Mouse (Mus musculus): Measurements from ENCODE around the gene Rrp1. TPM values are rescaled to one million over a fixed set of nuclear protein-coding genes. Genes with fewer than 3 reads are reported as not detected.
"Not testable (repeated sequence)": the region's sequence is repeated elsewhere in the genome, so short reads cannot be mapped to it uniquely, and the experiment has no call there.

Gene Rrp1
- polyA plus RNA-seq, 1 experiment from 2014 or later = 406 TPM

DNA sequence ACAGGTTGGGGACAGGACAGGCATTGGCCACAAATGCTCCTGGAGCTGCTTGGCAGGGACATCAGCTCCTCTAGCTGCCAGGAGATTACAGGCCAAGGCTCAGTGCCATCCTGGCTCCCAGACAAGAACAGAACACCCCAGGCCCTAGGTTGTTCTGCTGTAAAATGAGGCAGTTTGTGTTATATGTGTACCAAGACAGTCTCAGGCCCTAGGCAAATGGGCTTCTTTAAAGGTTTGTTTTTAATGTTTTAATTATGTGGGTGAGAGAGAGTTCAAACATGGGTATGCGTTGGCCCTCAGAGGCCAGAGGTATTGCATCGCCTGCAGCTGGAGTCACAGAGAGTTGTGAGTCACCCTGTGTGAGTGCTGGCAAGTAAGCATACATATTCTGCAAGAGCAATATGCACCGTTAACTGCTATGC, 52.5 kb downstream of the Rrp1 start:
- WGBS = 79% methylated on average over 3 of the region's 3 CpGs
- H3K27ac ChIP-seq (ENCODE audit: low read length) = no peak overlapping the region
- no peaks in the 10 kb centered on the region for H3K4me1 ChIP-seq (ENCODE audit: control insufficient read depth, insufficient read depth, low read length)
- H3K27me3 ChIP-seq (ENCODE audit: control insufficient read depth, insufficient read depth, low read depth, low read length) = no peaks in the 10 kb centered on the region
- no peak overlapping the region for H3K4me3 ChIP-seq (ENCODE audit: low read depth, low read length)
- ATAC-seq = no peak
- no peak overlapping the region for H3K9ac ChIP-seq (ENCODE audit: low read depth, low read length)
- no peak overlapping the region for H3K4me2 ChIP-seq (ENCODE audit: low read length)
- H3K36me3 ChIP-seq (ENCODE audit: control insufficient read depth, insufficient read depth, low read length) = no peaks in the 10 kb centered on the region
- H3K9me3 ChIP-seq (replicated peaks; ENCODE audit: control insufficient read depth, low read length, poor library complexity, severe bottlenecking) = no peaks in the 10 kb centered on the region

DNA sequence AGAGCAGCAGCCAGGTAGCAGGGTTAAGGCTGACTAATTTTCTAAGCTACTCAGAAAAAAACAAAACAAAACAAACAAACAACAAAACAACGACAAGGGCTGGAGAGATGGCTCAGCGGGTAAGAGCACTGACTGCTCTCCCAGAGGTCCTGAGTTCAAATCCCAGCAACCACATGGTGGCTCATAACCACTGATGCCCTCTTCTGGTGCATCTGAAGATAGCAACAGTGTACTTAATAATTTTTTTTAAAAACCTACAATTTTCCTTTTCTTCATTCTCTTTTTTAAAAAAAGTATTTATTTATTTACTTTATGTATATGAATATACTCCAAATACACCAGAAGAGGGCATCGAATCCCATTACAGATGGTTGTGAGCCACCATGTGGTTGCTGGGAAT, 53.8 kb downstream of the Rrp1 start:
- not testable (repeated sequence) for H3K4me3 ChIP-seq (ENCODE audit: low read depth, low read length); H3K27me3 ChIP-seq (ENCODE audit: control insufficient read depth, insufficient read depth, low read depth, low read length); H3K9ac ChIP-seq (ENCODE audit: low read depth, low read length); H3K36me3 ChIP-seq (ENCODE audit: control insufficient read depth, insufficient read depth, low read length); H3K9me3 ChIP-seq (replicated peaks; ENCODE audit: control insufficient read depth, low read length, poor library complexity, severe bottlenecking); ATAC-seq; H3K4me2 ChIP-seq (ENCODE audit: low read length); H3K27ac ChIP-seq (ENCODE audit: low read length); H3K4me1 ChIP-seq (ENCODE audit: control insufficient read depth, insufficient read depth, low read length)
- WGBS = 95% methylated on average over 3 of the region's 3 CpGs

DNA sequence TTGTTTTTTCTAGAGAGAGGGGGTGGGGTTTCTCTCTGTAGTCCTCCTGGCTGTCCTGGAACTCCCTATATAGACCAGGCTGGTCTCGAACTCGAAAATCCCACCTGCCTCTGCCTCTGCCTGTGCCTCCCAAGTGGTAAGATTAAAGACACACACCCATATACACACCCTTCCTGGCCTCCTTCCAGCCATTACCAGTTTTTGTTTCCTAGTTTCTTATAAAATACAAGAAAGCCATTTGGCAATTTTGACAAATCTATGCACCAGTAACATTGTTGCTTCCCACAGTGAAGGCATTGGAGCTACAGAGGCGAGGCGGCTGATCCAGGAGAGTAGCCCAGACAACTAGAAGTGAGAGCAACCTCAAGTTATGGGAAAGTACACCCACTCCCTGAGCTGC, 54.6 kb downstream of the Rrp1 start:
- no peak for ATAC-seq
- 91% methylated on average over 4 of the region's 4 CpGs for whole genome bisulfite sequencing
- Histone ChIP-seq H3K9ac (ENCODE audit: low read depth, low read length) (no peak overlapping the region), H3K27me3 (ENCODE audit: control insufficient read depth, insufficient read depth, low read depth, low read length) (no peaks in the 10 kb centered on the region), H3K4me1 (ENCODE audit: control insufficient read depth, insufficient read depth, low read length) (no peaks in the 10 kb centered on the region), H3K4me2 (ENCODE audit: low read length) (no peak overlapping the region), H3K9me3 (replicated peaks; ENCODE audit: control insufficient read depth, low read length, poor library complexity, severe bottlenecking) (no peaks in the 10 kb centered on the region), H3K27ac (ENCODE audit: low read length) (no peak overlapping the region), H3K4me3 (ENCODE audit: low read depth, low read length) (no peak overlapping the region), H3K36me3 (ENCODE audit: control insufficient read depth, insufficient read depth, low read length) (no peaks in the 10 kb centered on the region)

DNA sequence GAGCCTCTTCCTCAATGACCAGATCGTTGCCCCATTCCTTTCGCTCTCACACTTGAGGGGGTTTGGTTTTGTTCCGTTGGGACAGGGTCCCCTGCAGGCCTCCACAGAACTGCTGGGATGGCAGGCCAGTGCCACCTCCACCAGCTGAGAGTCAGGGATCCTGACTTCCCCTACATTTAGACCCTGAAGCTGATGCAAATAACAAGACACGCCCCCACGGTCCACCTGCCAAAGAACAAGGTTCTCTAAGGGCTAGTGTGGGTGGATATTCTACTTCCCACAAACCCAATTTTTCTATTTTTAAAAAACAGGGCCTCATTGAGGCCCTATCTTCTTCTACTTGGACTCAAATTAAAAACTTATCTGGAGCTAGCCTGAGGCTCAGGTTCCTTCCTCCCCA, 55.1 kb downstream of the Rrp1 start:
- Histone ChIP-seq H3K27me3 (ENCODE audit: control insufficient read depth, insufficient read depth, low read depth, low read length) (no peaks in the 10 kb centered on the region), H3K4me2 (ENCODE audit: low read length) (no peak overlapping the region), H3K9me3 (replicated peaks; ENCODE audit: control insufficient read depth, low read length, poor library complexity, severe bottlenecking) (no peaks in the 10 kb centered on the region), H3K36me3 (ENCODE audit: control insufficient read depth, insufficient read depth, low read length) (no peaks in the 10 kb centered on the region), H3K4me3 (ENCODE audit: low read depth, low read length) (no peak overlapping the region), H3K4me1 (ENCODE audit: control insufficient read depth, insufficient read depth, low read length) (peaks cover 3% of the 10 kb centered on the region; the same call in 1 of the 2 replicates), H3K9ac (ENCODE audit: low read depth, low read length) (no peak overlapping the region), H3K27ac (ENCODE audit: low read length) (no peak overlapping the region)
- ATAC-seq = no peak
- 87% methylated on average over 5 of the region's 5 CpGs for WGBS

DNA sequence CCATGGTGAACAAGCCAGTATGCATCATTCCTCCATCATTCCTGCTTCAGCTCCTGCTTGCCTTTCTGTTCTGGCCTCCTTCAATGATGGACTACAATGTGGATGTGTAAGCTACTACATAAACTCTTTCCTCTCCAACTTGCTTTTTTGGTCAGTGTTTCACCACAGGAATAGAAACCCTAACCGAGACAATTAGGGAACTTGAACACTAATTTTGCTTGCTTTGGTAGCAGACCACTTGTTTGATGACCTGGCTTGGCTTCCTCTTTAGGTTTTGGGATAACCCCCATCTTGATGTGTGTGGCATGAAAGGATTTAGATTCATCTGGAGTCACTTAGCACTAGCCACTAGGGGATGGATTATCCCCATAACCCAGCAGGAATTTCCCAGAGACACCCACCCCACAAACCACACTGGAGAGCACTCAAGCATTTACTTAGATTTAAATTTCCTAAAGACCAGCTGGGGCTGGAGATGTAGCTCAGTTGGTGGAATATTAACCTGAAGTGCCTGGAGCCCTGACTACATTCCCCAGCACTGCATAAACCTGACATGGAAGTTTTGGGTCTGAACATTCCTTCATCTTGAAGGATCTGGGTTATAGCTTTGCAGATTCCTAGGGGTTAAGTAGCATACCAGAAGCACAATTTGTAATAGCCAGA, 56.8 kb downstream of the Rrp1 start:
- no peaks in the 10 kb centered on the region for H3K9me3 ChIP-seq (replicated peaks; ENCODE audit: control insufficient read depth, low read length, poor library complexity, severe bottlenecking)
- WGBS = 83% methylated on average over 1 of the region's 1 CpGs
- ATAC-seq = no peak

DNA sequence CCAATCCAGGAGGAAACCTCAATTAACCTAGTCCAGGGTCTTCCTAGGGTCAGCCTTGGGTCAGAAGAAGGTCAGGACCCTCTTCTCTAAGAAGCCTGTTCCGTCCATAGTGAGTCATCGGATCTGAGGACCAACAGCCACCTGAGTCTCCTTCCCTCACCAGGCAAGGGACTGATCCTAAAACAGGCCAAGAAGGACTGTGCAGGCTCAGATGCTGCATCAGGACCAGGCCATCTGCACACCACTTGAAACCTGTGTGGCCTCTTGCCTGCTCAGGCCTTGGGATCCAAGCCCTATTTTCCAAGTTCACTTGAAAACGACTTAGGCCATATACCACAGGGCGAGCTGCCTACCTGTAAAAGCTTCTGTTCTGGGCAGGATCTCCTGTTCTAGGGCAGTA, 59.6 kb downstream of the Rrp1 start:
- H3K27me3 ChIP-seq (ENCODE audit: control insufficient read depth, insufficient read depth, low read depth, low read length) = no peaks in the 10 kb centered on the region
- no peak overlapping the region for H3K27ac ChIP-seq (ENCODE audit: low read length)
- peak overlapping the region; percentile 92; the same call in 1 of the 2 replicates for H3K4me2 ChIP-seq (ENCODE audit: low read length)
- ATAC-seq = peak; percentile 1; the same call in 1 of the 2 replicates
- no peaks in the 10 kb centered on the region for H3K9me3 ChIP-seq (replicated peaks; ENCODE audit: control insufficient read depth, low read length, poor library complexity, severe bottlenecking)
- peaks cover 20% of the 10 kb centered on the region for H3K4me1 ChIP-seq (ENCODE audit: control insufficient read depth, insufficient read depth, low read length)
- H3K4me3 ChIP-seq (ENCODE audit: low read depth, low read length) = no peak overlapping the region
- no peaks in the 10 kb centered on the region for H3K36me3 ChIP-seq (ENCODE audit: control insufficient read depth, insufficient read depth, low read length)
- 73% methylated on average over 4 of the region's 4 CpGs for WGBS
- H3K9ac ChIP-seq (ENCODE audit: low read depth, low read length) = peak overlapping the region; percentile 98

More for the DNA sequence above, 56.8 kb downstream of the Rrp1 start:
- Histone ChIP-seq H3K4me3 (ENCODE audit: low read depth, low read length) (no peak overlapping the region), H3K36me3 (ENCODE audit: control insufficient read depth, insufficient read depth, low read length) (no peaks in the 10 kb centered on the region), H3K27me3 (ENCODE audit: control insufficient read depth, insufficient read depth, low read depth, low read length) (no peaks in the 10 kb centered on the region), H3K9ac (ENCODE audit: low read depth, low read length) (no peak overlapping the region), H3K4me2 (ENCODE audit: low read length) (no peak overlapping the region), H3K27ac (ENCODE audit: low read length) (no peak overlapping the region), H3K4me1 (ENCODE audit: control insufficient read depth, insufficient read depth, low read length) (peaks cover 8% of the 10 kb centered on the region)

DNA sequence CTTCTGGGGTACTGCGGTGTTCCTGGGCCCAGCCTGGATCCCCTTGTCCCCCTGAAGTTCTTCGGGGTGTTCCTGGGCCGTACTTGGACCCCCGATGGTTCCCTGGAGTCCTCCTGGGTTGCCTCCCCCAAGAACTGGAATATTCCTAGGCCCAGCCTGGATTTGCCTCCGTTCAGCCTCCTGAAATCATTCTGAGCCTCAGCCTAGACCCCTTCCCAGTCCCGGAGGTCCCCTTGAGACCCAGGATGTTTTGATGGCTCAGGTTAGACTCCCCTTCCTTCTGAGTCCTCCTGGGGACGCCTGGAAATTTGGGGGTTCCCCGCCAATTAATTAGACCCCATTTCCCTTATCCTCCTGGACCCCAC, 60.2 kb downstream of the Rrp1 start:
- no peak; the same call in none of the 2 replicates for ATAC-seq
- peak overlapping the region; percentile 99 for H3K4me3 ChIP-seq (ENCODE audit: low read depth, low read length)
- H3K9me3 ChIP-seq (replicated peaks; ENCODE audit: control insufficient read depth, low read length, poor library complexity, severe bottlenecking) = no peaks in the 10 kb centered on the region
- WGBS = 24% methylated on average over 8 of the region's 8 CpGs
- H3K27ac ChIP-seq (ENCODE audit: low read length) = peak overlapping the region; percentile 81
- H3K4me2 ChIP-seq (ENCODE audit: low read length) = peak overlapping the region; percentile 92
- peaks cover 23% of the 10 kb centered on the region for H3K4me1 ChIP-seq (ENCODE audit: control insufficient read depth, insufficient read depth, low read length)
- no peaks in the 10 kb centered on the region for H3K36me3 ChIP-seq (ENCODE audit: control insufficient read depth, insufficient read depth, low read length)
- H3K9ac ChIP-seq (ENCODE audit: low read depth, low read length) = peak overlapping the region; percentile 98
- H3K27me3 ChIP-seq (ENCODE audit: control insufficient read depth, insufficient read depth, low read depth, low read length) = no peaks in the 10 kb centered on the region

DNA sequence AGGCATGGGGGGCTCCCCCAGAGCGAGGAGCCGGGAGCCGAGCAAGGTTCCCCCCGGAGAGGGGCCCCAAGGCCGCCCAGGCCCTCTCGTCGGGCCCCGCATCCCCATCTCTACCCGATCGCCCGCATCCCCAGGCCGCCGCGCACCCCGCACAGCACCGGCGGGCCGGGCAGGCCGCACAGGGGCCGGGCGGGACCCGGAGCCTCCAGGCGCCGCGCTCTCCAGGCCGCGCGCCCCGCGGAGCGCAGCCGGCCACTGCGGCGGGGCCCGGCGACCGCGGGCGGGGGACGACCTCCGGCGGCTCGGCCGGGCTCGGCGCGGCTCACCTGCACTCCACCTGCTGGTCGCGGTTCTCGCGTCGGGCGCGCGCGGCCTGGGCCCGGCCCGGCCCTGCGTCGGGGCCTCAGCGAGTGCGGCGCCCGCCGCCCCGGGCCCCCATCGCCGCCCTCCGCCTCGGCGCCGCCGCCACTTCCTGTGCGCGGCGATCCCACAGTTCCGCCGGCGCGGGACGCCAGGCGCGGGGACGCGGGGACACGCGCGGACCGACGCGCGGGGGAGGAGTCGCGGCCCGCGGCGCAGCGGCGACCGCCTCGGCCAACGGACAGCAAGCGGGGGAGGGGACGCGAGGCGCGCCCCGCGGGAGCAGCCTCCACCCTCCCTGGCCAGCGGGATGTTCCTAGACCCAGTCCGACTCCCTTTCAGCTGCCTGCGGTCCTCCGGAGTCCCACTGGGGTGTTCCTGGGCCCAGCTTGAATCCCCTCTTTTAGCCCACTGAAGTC, 60.8 kb downstream of the Rrp1 start, which contains the start of gene Agpat3:
TSS of gene Agpat3 (minus strand) at position 603 of the 779 bp plus-strand sequence.
- peaks cover 23% of the 10 kb centered on the region for H3K4me1 ChIP-seq (ENCODE audit: control insufficient read depth, insufficient read depth, low read length)
- under 1% methylated on average over 63 of the region's 113 CpGs for WGBS
- peak; percentile 86 for ATAC-seq

DNA sequence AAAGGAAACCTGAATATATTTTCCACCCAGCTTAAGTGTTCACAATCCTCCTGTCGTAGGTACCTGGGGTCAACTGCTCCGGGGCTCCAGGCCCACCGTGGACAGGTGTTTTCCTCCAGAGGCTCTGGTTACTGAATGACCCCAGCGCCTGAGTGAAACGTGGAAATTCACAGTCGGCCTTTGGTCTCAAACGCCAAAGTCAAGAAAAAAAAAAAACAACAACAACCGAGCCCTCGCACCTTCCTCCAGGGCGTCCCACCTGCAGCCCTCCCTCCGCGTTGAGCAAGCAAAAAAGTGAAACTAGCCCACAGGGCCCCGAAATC, 61.3 kb downstream of the Rrp1 start:
- peak overlapping the region; percentile 99 for H3K4me3 ChIP-seq (ENCODE audit: low read depth, low read length)
- no peaks in the 10 kb centered on the region for H3K9me3 ChIP-seq (replicated peaks; ENCODE audit: control insufficient read depth, low read length, poor library complexity, severe bottlenecking)
- H3K27me3 ChIP-seq (ENCODE audit: control insufficient read depth, insufficient read depth, low read depth, low read length) = no peaks in the 10 kb centered on the region
- 1% methylated on average over 13 of the region's 13 CpGs for WGBS
- H3K4me2 ChIP-seq (ENCODE audit: low read length) = peak overlapping the region; percentile 92
- peak overlapping the region; percentile 81 for H3K27ac ChIP-seq (ENCODE audit: low read length)
- peak overlapping the region; percentile 98 for H3K9ac ChIP-seq (ENCODE audit: low read depth, low read length)
- peaks cover 23% of the 10 kb centered on the region for H3K4me1 ChIP-seq (ENCODE audit: control insufficient read depth, insufficient read depth, low read length)
- ATAC-seq = no peak
- no peaks in the 10 kb centered on the region for H3K36me3 ChIP-seq (ENCODE audit: control insufficient read depth, insufficient read depth, low read length)

More for the DNA sequence above, 60.8 kb downstream of the Rrp1 start, which contains the start of gene Agpat3:
- Histone ChIP-seq H3K9me3 (replicated peaks; ENCODE audit: control insufficient read depth, low read length, poor library complexity, severe bottlenecking) (no peaks in the 10 kb centered on the region), H3K4me3 (ENCODE audit: low read depth, low read length) (peak within 1 kb of the TSS; percentile 99), H3K36me3 (ENCODE audit: control insufficient read depth, insufficient read depth, low read length) (no peaks in the 10 kb centered on the region), H3K27me3 (ENCODE audit: control insufficient read depth, insufficient read depth, low read depth, low read length) (no peaks in the 10 kb centered on the region), H3K4me2 (ENCODE audit: low read length) (peak within 1 kb of the TSS; percentile 92), H3K27ac (ENCODE audit: low read length) (peak within 1 kb of the TSS; percentile 81), H3K9ac (ENCODE audit: low read depth, low read length) (peak within 1 kb of the TSS; percentile 98)
